Mouse (Mus musculus) cerebellum, adult 2 months (tissue): ENCODE measurements around the gene Hfe.

ENCODE experiments used
- CTCF ChIP-seq: fragments of 200-500 bp; IDR thresholded peaks from 2 replicates; pipeline ENCODE4 v1.5.1; 2011; ENCODE audit warnings: low read depth, mild to moderate bottlenecking, control low read depth, low read length, moderate library complexity, borderline replicate concordance; ENCODE audit not compliant: insufficient read depth
- POLR2A ChIP-seq: fragments of 200-500 bp; IDR thresholded peaks from 2 replicates; pipeline ENCODE4 v1.6.1; 2011; ENCODE audit warnings: low read length, control low read depth, borderline replicate concordance; ENCODE audit not compliant: insufficient read depth

- TF ChIP-seq POLR2A = no peak
- no peak for TF ChIP-seq CTCF
Measured at GRCm38 (mm10) chr13:23759916-23760239, 49.2 kb upstream of the Hfe start.
